Mouse (Mus musculus) megakaryocyte, adult 5-6 weeks (primary cell): ENCODE measurements around the gene Ak4. TPM values are rescaled to one million over a fixed set of nuclear protein-coding genes. Genes with fewer than 3 reads are reported as not detected.
"Not testable (repeated sequence)": the region's sequence is repeated elsewhere in the genome, so short reads cannot be mapped to it uniquely, and the experiment has no call there.

ENCODE experiments used
- ATAC-seq: 2 replicates; pipeline ENCODE4 v1.8.0; 2016; ENCODE audit warnings: mild to moderate bottlenecking, inconsistent platforms; ENCODE audit not compliant: poor library complexity, severe bottlenecking
- total RNA-seq, 2 experiments: library from RNA; stranded (forward) in 1 of 2; stranded (reverse) in 1 of 2; fragments of 153-499, 151-499 nt in 1 of 2; fragments of 221-1000, 200-1000 nt in 1 of 2; gene quantifications; 2 replicates each; pipeline versions ENCODE4 v1.2.3 to v1.2.4; 2015 to 2017

The Ak4 gene
- total RNA-seq, 2 experiments from 2014 or later: 0.11 to 0.18 TPM

- no peak for ATAC-seq
These were observed 3.9 kb downstream of the Ak4 start for GRCm38 (mm10) chr4:101422996-101423395.

GRCm38 (mm10) chr4:101423571-101423970 lies 4.5 kb downstream of the Ak4 start:
- ATAC-seq: no peak

- ATAC-seq: no peak
These were observed 5.4 kb downstream of the Ak4 start for GRCm38 (mm10) chr4:101424495-101424894.

GRCm38 (mm10) chr4:101425119-101425518 lies 6.0 kb downstream of the Ak4 start:
- ATAC-seq: no peak

- no peak for ATAC-seq
These were observed 6.6 kb downstream of the Ak4 start for GRCm38 (mm10) chr4:101425666-101426065.

GRCm38 (mm10) chr4:101426566-101426965 lies 7.5 kb downstream of the Ak4 start:
- no peak for ATAC-seq

GRCm38 (mm10) chr4:101427886-101428680 lies 9.0 kb downstream of the Ak4 start:
- no peak for ATAC-seq

GRCm38 (mm10) chr4:101429073-101429472 lies 10.0 kb downstream of the Ak4 start:
- ATAC-seq: no peak

GRCm38 (mm10) chr4:101430000-101430399 lies 10.9 kb downstream of the Ak4 start:
- ATAC-seq: no peak

GRCm38 (mm10) chr4:101436761-101437512 lies 17.9 kb downstream of the Ak4 start:
- no peak for ATAC-seq

GRCm38 (mm10) chr4:101438271-101438670 lies 19.2 kb downstream of the Ak4 start:
- ATAC-seq: no peak

GRCm38 (mm10) chr4:101439738-101440389 lies 20.8 kb downstream of the Ak4 start:
- no peak for ATAC-seq

- ATAC-seq: no peak
These were observed 23.7 kb downstream of the Ak4 start for GRCm38 (mm10) chr4:101442791-101443190.

- ATAC-seq: no peak
These were observed 24.4 kb downstream of the Ak4 start for GRCm38 (mm10) chr4:101443419-101443991.

- ATAC-seq: no peak
These were observed 26.6 kb downstream of the Ak4 start for GRCm38 (mm10) chr4:101445660-101446059.

- not testable (repeated sequence) for ATAC-seq
These were observed 27.5 kb downstream of the Ak4 start for GRCm38 (mm10) chr4:101446606-101447005.

GRCm38 (mm10) chr4:101448701-101449100 lies 29.6 kb downstream of the Ak4 start:
- ATAC-seq: no peak

- no peak for ATAC-seq
These were observed 30.3 kb downstream of the Ak4 start for GRCm38 (mm10) chr4:101449344-101449743.

- ATAC-seq: no peak
These were observed 31.2 kb downstream of the Ak4 start for GRCm38 (mm10) chr4:101450150-101450780.

GRCm38 (mm10) chr4:101451089-101451488 lies 32.0 kb downstream of the Ak4 start:
- no peak for ATAC-seq

GRCm38 (mm10) chr4:101452829-101453228 lies 33.8 kb downstream of the Ak4 start:
- ATAC-seq: no peak
